Mouse (Mus musculus) induced T-regulatory cell, adult 2 months (primary cell): ENCODE data around the gene Asphd1.
A peak's percentile ranks its signal among the peaks of the same experiment; 100 is the strongest.
"Not testable (repeated sequence)": the region's sequence is repeated elsewhere in the genome, so short reads cannot be mapped to it uniquely, and the experiment has no call there.

Source experiments
- DNase-seq: peaks from one replicate; pipeline ENCODE4 v3.0.0-alpha.2; 2012; ENCODE audit warnings: low read depth

The Asphd1 gene

DNA sequence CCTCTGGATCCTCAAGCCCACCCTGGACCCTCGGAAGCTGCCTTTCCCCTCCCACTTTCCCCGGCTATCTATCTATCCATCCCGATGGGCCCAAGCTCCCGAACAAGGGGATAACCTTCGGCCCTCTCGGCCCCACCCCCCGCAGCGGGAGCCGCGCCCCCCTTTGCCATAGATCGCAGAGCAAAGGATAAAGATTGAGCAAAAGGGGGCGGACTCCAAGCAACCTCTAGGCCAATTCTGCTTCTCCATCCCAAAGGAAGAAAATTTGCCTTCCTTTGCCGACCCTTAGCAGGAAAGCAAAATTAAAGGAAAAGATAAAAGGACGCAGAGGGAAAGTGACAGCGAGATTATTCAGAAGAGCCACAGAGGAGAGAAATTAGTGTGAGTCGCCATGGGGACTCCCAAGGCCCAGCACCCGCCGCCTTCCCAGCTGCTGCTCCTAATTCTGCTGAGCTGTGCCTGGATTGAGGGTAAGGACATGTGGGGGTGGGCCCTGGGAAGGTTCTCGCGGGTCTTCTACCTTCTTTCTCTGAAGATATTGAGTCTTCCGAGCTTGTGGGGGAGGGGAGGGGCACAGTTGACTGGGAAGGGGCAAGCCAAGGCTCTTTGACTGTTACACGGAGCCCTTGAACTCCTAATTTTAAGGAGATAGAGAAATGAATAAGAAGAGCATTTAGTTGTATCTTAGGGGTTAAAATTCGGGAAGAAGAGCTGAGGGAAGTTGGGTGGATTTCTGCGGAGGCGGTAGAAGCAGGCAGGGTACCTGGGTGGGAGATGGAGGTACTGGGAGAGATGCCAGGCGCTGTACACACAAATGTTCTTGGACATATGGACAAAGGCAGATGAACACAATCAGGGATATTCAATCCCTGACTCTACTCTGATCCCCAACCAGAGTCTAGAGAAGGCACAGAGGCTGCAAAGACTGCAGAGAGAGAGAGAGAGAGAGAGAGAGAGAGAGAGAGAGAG, 1.5 kb upstream of the Asphd1 start:
- DNase-seq: no peak

DNA sequence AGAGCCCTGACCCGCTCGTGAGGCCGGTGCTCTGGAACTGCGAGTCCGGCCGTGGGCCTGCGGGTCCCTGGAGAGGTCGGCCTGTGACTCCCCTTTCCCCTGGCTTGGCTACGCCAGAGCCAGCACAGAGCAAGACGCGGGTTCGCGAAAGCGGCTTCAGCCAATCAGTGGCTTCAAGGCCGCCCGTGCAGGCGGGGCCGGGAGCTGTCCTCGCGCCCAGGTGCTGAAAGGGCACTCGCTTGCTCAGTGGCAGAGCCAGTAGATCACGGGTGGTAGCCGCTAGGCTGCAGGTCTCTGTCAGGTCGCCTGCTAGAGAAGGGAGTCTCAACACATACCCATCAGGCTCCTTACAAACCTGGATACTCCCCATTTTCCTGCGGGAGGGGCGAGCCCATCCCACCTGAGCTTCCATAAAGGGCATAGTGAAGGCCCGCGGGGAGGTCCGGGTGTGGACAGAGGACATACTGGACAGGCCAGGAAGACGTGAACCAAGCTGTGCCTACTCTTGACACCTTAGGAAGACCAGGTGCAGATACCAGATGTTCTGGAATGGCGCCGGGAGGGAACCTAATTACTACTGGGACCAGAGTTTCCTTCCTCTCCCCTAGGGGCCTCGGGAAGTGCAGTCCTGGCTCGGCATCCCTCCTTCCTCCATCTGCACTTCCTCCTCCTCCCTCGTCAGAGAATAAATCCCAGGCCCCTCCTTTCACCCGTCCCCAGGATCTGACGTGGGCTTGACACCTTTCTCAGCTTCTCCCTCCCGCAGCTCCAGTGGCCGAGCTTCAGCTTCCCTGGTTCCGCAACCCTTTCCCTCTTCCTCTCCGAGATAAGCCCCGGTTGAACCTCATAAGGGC, 638 bp upstream of the Asphd1 start, which contains the start of gene Sez6l2:
Gene Sez6l2, plus strand, starts transcription at position 771 of the 854 bp plus-strand sequence.
- peak; percentile 91 for DNase-seq

DNA sequence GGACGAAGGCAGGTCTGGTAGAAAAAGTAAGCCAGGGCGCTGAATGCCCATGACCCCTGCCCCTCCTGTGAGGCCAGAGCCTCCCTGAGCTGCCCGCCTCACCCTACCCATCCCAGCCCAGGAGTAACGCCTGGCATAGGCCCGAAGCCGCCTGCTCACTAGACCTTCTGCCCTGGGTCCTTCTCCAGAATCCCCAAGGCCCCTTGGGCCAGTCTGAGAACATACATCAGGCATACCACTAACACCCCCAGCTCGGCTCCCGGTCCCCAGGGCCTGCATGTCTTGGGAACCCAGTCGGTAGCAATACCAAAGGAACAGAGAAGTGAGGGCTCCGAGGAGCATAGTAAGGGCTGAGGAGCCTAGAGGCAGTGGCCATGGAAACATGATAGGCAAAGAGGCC, 756 bp downstream of the Asphd1 start:
- no peak for DNase-seq

DNA sequence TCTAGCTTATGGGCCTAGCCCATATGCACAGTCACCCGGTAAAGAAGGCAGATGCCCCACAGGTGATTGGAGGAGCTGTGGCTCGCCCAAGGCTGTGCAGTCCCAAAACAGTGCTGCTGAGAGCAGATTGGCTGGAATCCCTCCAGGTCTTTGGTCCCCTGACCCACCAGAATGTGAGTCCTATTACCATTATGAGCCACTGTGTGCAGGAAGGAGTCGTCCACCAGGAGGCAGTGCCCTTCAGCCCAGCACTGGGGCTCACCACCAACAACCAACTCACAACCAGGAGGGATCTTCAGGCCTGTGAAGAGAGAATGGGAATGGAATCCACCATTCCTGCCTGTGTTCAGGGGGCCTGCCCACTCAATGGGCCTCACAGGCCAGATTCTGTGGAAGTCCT, 2.9 kb downstream of the Asphd1 start:
- peak; percentile 67 for DNase-seq

DNA sequence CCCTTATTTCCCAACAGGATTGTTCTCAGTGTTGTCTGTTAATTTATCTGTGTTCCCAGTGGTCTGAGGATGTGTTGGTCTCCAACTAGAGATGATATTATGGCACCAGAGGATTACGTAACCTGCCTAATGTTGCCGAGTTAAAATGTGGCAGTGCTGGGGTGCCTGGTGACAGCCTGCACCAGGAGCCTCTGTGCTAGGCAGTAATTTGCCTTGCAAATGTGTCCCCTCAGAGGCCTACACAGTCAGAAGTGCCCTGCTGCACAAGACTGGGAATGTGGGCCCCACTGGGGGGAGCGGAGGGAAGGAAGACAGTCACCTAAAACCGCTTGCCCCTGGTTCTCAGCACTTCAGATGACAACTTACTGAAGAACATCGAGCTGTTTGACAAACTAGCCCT, 7.6 kb downstream of the Asphd1 start:
- no peak for DNase-seq

DNA sequence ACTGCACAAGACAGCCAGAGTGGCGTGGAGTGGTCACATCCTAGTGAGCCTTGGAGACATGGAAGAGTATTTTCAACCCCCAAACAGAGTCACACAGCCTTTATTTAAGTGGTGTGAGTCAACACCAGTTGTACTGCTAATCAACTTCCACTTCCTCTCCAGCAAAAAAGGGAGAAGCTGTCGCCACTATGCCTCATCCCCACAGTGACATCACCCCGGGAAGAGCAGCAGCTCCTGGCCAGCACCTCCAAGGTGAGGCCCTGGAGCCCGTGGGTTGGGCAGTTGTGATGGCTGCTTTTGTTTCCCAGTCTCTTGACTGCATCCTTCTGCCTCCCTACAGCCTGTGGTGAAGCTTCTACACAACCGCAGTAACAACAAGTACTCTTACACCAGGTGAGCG, 8.2 kb downstream of the Asphd1 start:
- no peak for DNase-seq

DNA sequence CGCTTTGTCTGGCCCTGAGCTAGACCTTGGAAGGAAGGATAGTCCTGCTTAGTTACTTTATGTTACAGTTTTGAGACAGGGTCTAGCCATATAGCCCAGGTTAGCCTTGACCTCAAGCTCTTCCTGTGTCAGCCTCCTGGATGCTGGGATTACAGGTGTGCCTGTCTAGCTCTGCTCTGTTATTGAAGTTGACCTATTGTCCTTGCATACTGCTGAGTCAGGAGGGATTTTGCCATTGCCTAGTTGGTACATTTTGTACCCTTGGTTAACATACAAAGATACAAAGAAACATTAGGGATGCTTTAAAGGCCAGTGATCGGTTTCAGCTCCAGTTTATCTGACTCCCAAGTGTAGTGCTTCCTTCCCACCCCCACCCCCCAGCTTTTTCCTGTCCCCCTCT, 16.7 kb downstream of the Asphd1 start:
- DNase-seq: no peak

DNA sequence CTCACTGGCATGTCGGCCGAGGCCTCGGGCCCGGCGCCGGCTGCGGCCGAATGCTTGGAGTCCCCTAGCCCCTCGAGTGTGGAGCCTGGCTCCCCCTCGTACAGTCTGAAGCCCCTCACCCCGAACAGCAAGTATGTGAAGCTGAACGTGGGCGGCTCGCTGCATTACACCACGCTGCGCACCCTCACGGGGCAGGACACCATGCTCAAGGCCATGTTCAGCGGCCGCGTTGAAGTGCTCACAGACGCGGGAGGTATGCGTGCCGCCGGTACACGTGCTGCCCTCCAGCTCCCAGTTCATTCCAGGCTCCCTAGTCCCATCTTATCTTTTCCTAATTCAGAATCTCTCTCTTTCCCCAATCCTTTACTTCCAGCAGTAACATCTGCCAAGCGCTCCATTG, 20.3 kb downstream of the Asphd1 start:
- no peak for DNase-seq

DNA sequence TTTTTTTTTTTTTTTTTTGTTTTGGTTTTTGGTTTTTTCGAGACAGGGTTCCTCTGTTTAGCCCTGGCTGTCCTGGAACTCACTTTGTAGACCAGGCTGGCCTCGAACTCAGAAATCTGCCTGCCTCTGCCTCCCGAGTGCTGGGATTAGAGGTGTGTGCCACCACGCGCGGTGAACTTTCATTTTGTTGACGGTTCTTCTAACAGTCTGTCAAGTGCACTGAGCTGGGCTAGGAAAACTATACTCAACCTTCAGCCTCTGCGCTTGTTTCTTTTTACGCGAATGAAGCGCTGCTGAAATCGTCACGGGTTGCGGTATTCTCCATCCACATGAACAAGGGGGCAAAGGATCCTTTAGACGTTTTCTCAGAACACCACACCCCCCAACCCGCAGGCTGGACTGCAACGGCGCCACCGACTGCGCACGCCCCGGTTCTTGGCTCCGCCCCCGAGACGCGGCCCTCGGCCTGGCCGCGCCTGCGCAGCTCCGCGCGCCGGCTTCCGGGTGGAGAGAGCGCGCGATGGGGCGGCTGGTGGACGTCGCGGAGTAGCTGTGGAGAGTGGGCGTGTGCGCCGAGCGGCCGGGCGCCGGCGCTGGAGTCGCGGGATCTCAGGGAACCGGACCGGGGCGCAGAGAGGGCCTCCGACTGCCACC, 20.9 kb downstream of the Asphd1 start, which contains the start of gene Kctd13:
Gene Kctd13, plus strand, starts transcription at position 496 of the 654 bp plus-strand sequence.
- peak; percentile 96 for DNase-seq

DNA sequence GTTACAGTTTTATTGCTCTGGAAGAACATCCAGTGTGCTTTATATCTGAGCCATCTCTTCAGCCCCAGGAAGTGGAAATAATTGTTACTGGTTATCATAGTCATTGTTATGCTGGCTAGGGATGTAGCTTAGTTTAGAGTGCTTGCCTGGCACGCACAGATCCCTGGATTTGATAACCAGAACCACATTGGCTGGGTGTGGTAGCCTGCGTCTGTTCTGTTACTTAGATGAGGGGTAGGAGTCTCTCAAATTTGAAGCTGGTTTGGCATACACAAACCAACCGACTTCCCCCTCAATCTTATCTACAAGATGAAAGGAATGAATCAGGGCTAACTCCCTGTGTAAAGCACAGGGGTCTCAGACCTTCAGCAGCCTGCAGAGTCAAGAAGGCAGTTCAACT, 23.1 kb downstream of the Asphd1 start:
- DNase-seq: peak; percentile 38

DNA sequence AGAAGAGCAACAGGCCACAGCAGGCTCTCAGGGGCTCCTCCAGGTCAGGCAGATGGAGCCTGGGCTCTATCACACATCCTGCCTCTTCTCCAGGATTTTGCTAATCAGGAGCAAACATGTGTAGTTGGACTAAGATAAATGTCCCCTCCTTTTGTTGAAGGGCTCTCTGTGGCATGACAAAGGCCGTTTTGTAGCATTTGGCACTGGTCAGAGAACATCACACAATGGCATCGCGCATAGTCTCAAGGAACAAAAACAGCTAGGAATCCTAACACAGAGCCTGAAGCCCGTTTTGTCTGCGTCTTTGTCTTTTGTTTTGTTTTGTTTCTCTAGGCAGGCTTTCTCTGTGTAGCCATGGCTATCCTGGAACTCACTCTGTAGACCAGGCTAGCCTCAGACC, 25.4 kb downstream of the Asphd1 start:
- no peak for DNase-seq

DNA sequence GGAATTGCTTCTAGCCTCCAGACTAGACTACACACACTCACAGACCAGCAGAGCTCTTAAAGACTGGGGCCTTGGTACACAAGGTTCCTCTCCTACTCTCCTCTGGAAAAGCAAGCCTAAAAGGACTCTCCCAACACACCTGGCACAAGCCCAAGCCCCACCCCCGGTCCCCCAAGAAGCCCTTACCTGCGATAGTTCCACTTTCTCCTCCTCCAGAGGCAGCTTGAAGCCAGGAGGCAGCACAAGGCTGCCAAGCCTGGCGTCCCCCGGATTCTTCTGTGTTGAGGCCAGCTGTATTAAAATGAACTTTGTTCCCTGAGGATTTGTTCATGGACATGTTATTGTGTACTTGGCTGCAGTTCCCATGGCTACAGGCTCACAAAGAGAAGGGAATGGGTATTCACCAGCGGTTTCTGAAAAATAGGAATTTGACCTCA, 26.7 kb downstream of the Asphd1 start, which contains the start of gene Tmem219:
Gene Tmem219, minus strand, starts transcription at position 294 of the 437 bp plus-strand sequence.
- no peak for DNase-seq

DNA sequence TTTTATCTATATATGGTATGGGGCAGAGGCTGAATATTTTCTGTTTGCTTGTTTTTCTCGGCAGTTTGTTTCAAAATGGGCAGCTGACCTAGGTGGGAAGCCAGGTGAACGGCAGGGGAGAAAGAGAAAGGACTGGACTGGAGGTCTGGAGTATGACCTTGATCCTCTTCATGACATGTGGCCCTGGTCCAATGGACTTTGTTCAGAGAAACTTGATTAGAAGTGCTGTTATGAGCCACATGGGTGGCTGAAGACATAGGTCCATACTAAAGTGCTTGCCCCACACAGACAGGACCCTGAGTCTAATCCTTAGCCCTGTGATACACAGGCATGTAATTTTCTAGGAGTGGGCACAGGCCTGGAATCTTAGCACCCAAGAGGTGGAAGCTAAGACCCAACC, 27.8 kb downstream of the Asphd1 start:
- DNase-seq: no peak

DNA sequence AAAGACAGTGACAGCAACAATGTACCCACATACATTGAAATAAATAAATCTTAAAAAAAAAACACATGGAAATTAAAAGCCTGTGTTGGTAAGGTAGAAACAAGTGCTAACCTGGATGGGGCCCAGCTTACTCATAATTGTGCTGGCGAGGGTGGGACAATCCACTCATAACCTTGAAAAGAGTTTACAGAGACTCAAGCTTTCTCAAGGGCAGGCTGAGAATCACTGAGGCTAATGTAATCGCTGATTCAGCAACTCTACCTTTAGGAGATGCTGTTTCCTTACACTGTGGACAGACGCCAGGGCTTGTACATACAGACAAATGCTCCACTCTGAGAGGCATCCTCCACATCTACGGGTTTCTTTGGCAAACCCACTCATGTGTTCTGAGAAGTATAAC, 29.4 kb downstream of the Asphd1 start:
- no peak for DNase-seq

DNA sequence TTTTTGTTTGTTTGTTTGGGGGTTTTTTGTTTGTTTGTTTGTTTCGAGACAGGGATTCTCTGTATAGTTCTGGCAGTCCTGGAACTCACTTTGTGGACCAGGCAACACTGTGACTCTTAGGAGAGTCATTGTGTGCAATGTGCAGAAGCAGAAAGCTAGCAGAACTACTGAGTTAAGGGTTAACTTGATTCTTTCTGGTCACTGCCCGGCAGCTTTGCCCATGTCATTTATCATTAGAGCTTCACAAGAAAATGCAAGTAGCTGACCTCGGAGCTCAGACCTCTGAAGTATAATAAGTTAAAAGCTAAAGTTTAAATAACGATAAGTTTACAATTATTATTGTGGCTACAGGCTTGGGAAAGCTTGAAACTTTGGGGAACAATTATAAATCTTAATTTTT, 31.0 kb downstream of the Asphd1 start:
- DNase-seq: not testable (repeated sequence)

DNA sequence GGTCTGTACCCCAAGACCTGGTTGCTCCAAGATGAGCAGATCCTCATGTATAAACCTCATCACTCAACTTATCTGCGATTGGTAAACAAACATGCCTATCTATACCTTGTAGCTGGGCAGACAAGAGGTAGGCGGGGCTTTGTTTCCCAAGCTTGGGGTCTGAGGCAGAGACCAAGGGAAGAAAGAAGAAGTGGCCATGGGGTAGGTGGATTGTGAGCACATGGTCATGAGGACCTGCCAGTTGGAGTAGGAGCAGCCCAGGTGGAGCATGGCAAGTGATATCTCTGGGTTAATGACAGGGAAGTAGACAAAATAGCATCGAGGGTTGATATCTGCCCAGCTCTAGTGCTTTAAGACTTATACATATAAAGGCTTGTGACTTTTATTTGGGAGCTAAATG, 34.5 kb downstream of the Asphd1 start:
- DNase-seq: no peak

DNA sequence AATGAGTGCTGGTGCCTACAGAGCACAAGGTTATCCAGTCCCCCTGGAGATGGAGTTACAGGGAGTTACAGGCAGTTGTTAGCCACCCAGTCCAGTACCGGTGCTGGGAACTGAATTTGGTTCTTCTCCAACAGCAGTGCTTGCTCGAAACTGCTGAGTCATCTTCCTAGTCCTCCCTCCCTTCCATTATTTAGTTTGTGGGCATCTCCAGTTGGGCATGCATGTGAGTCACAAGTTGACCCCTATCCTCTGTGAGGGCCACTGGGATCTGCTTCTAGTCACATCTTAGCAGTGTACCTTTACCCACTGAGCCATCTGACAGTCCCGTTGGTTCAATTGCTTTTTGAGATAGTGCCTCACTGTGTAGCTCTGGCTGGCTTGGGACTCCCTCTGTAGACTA, 43.8 kb downstream of the Asphd1 start:
- no peak for DNase-seq

DNA sequence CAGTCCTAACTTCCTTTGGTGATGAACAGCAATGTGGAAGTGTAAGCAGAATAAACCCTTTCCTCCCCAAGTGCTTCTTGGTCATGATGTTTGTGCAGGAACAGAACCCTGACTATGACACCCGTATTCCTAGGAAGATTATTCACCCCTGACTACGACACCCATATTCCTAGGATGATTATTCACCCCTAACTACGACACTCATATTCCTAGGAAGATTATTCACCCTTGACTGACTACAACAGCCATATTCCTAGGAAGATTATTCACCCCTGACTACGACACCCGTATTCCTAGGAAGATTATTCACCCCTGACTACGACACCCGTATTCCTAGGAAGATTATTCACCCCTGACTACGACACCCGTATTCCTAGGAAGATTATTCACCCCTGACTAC, 49.6 kb downstream of the Asphd1 start:
- not testable (repeated sequence) for DNase-seq

DNA sequence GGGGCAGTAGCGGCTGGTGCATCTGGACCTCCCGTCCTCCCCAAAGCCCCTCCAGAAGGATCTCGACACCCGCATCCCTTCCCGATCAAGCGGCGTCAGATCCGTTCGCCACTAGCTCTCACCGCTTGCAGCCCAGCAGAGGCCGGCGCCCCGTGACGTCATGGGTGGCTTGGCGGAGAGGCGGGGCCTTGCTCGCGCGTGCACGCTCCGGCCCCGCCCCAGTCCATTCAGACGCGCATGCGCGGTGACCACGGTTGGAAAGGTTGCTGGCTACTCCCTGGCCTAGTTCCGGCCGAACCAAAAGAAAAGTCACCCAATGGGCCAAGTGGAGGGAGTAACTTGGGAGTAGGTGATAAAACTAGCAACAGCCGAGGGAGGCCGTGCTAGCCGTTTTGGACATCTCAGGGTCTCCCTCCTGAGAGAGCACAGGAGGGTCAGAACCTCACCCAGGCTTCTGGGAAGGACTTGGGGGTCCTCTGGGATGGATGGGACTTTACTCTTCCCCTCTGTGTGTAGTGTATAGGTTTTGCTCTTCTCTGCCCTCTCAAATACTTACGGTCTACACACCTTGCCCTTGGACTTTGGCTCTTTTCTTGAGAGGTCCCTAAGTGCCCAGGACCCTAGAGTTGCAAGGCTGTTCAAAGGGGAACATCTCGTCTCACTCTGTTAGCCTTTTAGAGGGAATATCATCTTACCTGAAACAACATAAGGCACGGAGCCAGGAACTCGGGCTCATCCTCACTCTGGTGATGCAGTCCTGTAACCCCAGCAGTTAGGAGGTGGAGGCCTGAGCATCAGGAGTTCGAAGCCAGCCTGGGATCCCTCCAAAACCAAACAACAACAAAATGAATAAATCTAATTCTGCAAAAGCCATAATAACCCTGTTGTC, 51.0 kb downstream of the Asphd1 start:
- DNase-seq: peak; percentile 95

DNA sequence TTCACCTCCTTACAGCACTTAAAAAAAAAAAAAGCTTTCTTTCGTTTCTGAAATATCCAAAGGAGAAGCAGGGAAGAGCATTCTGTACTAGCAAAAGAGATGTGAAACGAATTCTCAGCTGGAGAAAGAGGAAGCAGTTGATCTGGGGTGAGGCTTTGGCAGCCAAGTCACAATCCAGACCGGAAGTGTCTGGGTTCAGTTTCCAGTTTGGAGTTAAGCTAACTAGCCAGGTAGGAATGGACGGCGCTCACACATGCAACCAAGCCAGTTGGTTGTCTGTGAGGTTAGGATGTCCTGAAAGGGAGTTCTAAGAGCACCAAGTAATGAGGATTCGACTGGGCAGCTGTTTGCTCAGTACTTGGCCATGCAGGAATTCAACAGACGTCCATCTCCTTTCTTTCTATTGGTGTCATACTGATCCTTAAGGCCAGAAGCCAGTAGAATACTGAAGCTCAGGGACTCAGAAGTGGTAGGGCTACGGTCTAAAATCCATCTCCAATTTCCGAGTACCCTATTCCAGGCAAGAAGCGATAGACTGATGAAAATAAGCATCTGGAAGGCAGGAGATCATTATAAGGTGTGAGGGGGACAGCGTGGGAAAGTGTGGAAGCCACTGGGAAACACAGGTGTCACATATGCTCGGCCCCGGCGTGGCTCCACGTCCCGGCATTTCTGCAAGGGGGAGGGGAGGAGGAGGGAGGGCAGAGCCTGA, 51.8 kb downstream of the Asphd1 start:
- peak; percentile 65 for DNase-seq
